ENCODE assay signal across 10 mouse cellular contexts in the genomic region with DNA sequence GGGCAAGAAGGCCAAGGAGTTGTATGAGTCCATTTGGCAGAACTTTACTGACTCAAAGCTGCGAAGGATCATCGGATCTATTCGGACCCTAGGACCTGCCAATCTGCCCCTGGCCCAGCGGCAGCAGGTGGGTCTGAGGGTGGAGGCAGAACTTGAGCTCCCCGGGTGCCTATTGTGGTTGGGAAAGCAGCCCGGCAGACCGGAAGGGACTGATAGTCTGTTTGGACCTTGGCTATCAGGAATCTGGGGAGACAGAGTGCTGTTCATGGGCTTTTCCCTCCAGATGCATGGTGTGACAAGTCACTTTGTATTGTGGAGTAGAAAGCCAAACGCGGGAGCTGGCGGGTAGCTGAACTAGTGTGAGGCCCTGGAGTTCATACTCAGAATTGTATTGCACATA. TPM values are rescaled to one million over a fixed set of nuclear protein-coding genes. Genes with fewer than 3 reads are reported as not detected.
A peak's percentile ranks its signal among the peaks of the same experiment; 100 is the strongest.
DNase-seq lines count a peak whose midpoint lies in the region; ATAC-seq lines count a peak whose summit lies in the region.
"Had no signal": no experiment of that assay in that cellular context is flagged by ENCODE, and none has a peak within 500 bp of the region (broad histone marks: within the 10 kb centered on the region; RNA-seq: fewer than 3 reads in every experiment).

No protein-coding gene starts in this region.

- peaks cover 14% of the 10 kb centered on the region for H3K4me1 ChIP-seq in forebrain, embryonic 13.5 days
- H3K4me1 ChIP-seq in forebrain, embryonic 16.5 days (replicated peaks; ENCODE audit: control insufficient read depth, insufficient read depth, low read length), result peaks cover 12% of the 10 kb centered on the region
- H3K4me1 ChIP-seq in kidney, embryonic 15.5 days, result peaks cover 17% of the 10 kb centered on the region
- peaks cover 19% of the 10 kb centered on the region for H3K4me1 ChIP-seq in hindbrain, embryonic 13.5 days (replicated peaks)
- H3K4me1 ChIP-seq in midbrain, embryonic 15.5 days, result peaks cover 15% of the 10 kb centered on the region

- H3K9ac ChIP-seq in forebrain, embryonic 13.5 days, result no peak overlapping the region
- H3K9ac ChIP-seq in forebrain, embryonic 16.5 days (replicated peaks; ENCODE audit: low read depth, low read length), result no peak overlapping the region
- H3K9ac ChIP-seq in kidney, embryonic 15.5 days, result 0 out of 2 replicates have a peak overlapping the region, but pooled peaks have one; percentile 41
- H3K9ac ChIP-seq in hindbrain, embryonic 13.5 days, result peak overlapping the region; percentile 81
- H3K9ac ChIP-seq in midbrain, embryonic 15.5 days, result no peak overlapping the region

- DNase-seq in kidney, adult 8-10 months, result no peak
- no peak for DNase-seq in cerebellum, postnatal 25 days
- DNase-seq in spleen, postnatal 4 days (ENCODE audit: low spot score in 2 of 2), result no peak

- peaks cover 37% of the 10 kb centered on the region for H3K27me3 ChIP-seq in forebrain, embryonic 13.5 days
- H3K27me3 ChIP-seq in forebrain, embryonic 16.5 days (replicated peaks; ENCODE audit: control insufficient read depth, insufficient read depth, low read length), result peaks cover 13% of the 10 kb centered on the region
- peaks cover 56% of the 10 kb centered on the region for H3K27me3 ChIP-seq in kidney, embryonic 15.5 days
- H3K27me3 ChIP-seq in hindbrain, embryonic 13.5 days, result peaks cover 58% of the 10 kb centered on the region
- peaks cover 12% of the 10 kb centered on the region for H3K27me3 ChIP-seq in midbrain, embryonic 15.5 days (replicated peaks)

- no peak overlapping the region for H3K4me3 ChIP-seq in forebrain, embryonic 13.5 days
- no peak overlapping the region for H3K4me3 ChIP-seq in forebrain, embryonic 16.5 days (replicated peaks; ENCODE audit: low read length)
- peak overlapping the region; percentile 63; the same call in 1 of the 2 replicates for H3K4me3 ChIP-seq in kidney, embryonic 15.5 days (replicated peaks)
- peak overlapping the region; percentile 60; the same call in 1 of the 2 replicates for H3K4me3 ChIP-seq in hindbrain, embryonic 13.5 days
- peak overlapping the region; percentile 66; the same call in 1 of the 2 replicates for H3K4me3 ChIP-seq in midbrain, embryonic 15.5 days

- ATAC-seq in forebrain, embryonic 13.5 days, result no peak
- ATAC-seq in forebrain, embryonic 16.5 days, result no peak
- no peak for ATAC-seq in kidney, embryonic 15.5 days (replicated peaks; ENCODE audit: low FRiP score)
- ATAC-seq in hindbrain, embryonic 13.5 days (ENCODE audit: low FRiP score), result no peak
- no peak for ATAC-seq in midbrain, embryonic 15.5 days (replicated peaks)

- 39% methylated on average over 10 of the region's 10 CpGs for WGBS in forebrain, embryonic 13.5 days
- 47% methylated on average over 10 of the region's 10 CpGs for WGBS in forebrain, embryonic 16.5 days
- 51% methylated on average over 10 of the region's 10 CpGs for WGBS in kidney, embryonic 15.5 days
- 41% methylated on average over 10 of the region's 10 CpGs for WGBS in hindbrain, embryonic 13.5 days
- 51% methylated on average over 10 of the region's 10 CpGs for WGBS in midbrain, embryonic 15.5 days

- no peak overlapping the region for H3K27ac ChIP-seq in forebrain, embryonic 13.5 days
- no peak overlapping the region for H3K27ac ChIP-seq in forebrain, embryonic 16.5 days (ENCODE audit: low read length)
- no peak overlapping the region for H3K27ac ChIP-seq in kidney, embryonic 15.5 days
- H3K27ac ChIP-seq in hindbrain, embryonic 13.5 days, result no peak overlapping the region
- H3K27ac ChIP-seq in midbrain, embryonic 15.5 days, result no peak overlapping the region

- peak overlapping the region; percentile 94 for H3K4me2 ChIP-seq in forebrain, embryonic 13.5 days
- H3K4me2 ChIP-seq in forebrain, embryonic 16.5 days (ENCODE audit: low read length), result no peak overlapping the region; the same call in 1 of the 2 replicates
- peak overlapping the region; percentile 99 for H3K4me2 ChIP-seq in kidney, embryonic 15.5 days
- peak overlapping the region; percentile 95 for H3K4me2 ChIP-seq in hindbrain, embryonic 13.5 days
- peak overlapping the region; percentile 96 for H3K4me2 ChIP-seq in midbrain, embryonic 15.5 days

- H3K9me3 ChIP-seq in forebrain, embryonic 13.5 days (replicated peaks), result no peaks in the 10 kb centered on the region; the same call in 1 of the 2 replicates
- H3K9me3 ChIP-seq in forebrain, embryonic 16.5 days (ENCODE audit: control insufficient read depth, low read length), result no peaks in the 10 kb centered on the region
- no peaks in the 10 kb centered on the region for H3K9me3 ChIP-seq in kidney, embryonic 15.5 days (replicated peaks)
- H3K9me3 ChIP-seq in hindbrain, embryonic 13.5 days, result no peaks in the 10 kb centered on the region
- no peaks in the 10 kb centered on the region for H3K9me3 ChIP-seq in midbrain, embryonic 15.5 days

- no peaks in the 10 kb centered on the region for H3K36me3 ChIP-seq in forebrain, embryonic 13.5 days (ENCODE audit: poor library complexity, severe bottlenecking)
- no peaks in the 10 kb centered on the region for H3K36me3 ChIP-seq in forebrain, embryonic 16.5 days (ENCODE audit: control insufficient read depth, insufficient read depth)
- no peaks in the 10 kb centered on the region for H3K36me3 ChIP-seq in kidney, embryonic 15.5 days
- no peaks in the 10 kb centered on the region for H3K36me3 ChIP-seq in hindbrain, embryonic 13.5 days
- no peaks in the 10 kb centered on the region for H3K36me3 ChIP-seq in midbrain, embryonic 15.5 days (replicated peaks)

RNA-seq across cellular contexts. Expression of a gene that starts 1.2 kb away (rescaled TPM):
- 0.57 and 0.97 TPM in 2 replicates for polyA plus RNA-seq in forebrain, embryonic 13.5 days (2015; fragmentation: Nextera tagmentation; extraction: Ambion mirVana)
- 3.2 and 3.3 TPM in 2 replicates for polyA plus RNA-seq in forebrain, embryonic 16.5 days (2015; fragmentation: Nextera tagmentation; extraction: Ambion mirVana)
- polyA plus RNA-seq in kidney, embryonic 15.5 days (2015; fragmentation: Nextera tagmentation; extraction: Ambion mirVana), result 9.8 and 11.1 TPM in 2 replicates
- polyA plus RNA-seq in hindbrain, embryonic 13.5 days (2015; fragmentation: Nextera tagmentation; extraction: Ambion mirVana), result 2.4 and 2.5 TPM in 2 replicates
- polyA plus RNA-seq in midbrain, embryonic 15.5 days (2015; fragmentation: Nextera tagmentation; extraction: Ambion mirVana), result 6.1 and 6.5 TPM in 2 replicates

RNA-seq across cellular contexts. Expression of a gene that starts 15.8 kb away (rescaled TPM):
- 17.2 and 21.4 TPM in 2 replicates for polyA plus RNA-seq in forebrain, embryonic 13.5 days (2015; fragmentation: Nextera tagmentation; extraction: Ambion mirVana)
- 30.8 and 41.4 TPM in 2 replicates for polyA plus RNA-seq in forebrain, embryonic 16.5 days (2015; fragmentation: Nextera tagmentation; extraction: Ambion mirVana)
- polyA plus RNA-seq in kidney, embryonic 15.5 days (2015; fragmentation: Nextera tagmentation; extraction: Ambion mirVana), result 28.9 and 39.8 TPM in 2 replicates
- 42.6 and 42.7 TPM in 2 replicates for polyA plus RNA-seq in hindbrain, embryonic 13.5 days (2015; fragmentation: Nextera tagmentation; extraction: Ambion mirVana)
- polyA plus RNA-seq in midbrain, embryonic 15.5 days (2015; fragmentation: Nextera tagmentation; extraction: Ambion mirVana), result 70.2 and 70.5 TPM in 2 replicates

RNA-seq across cellular contexts. Expression of a gene that starts 25.5 kb away (rescaled TPM):
- polyA plus RNA-seq in forebrain, embryonic 13.5 days (2015; fragmentation: Nextera tagmentation; extraction: Ambion mirVana), result not detected in 2 replicates
- not detected in 2 replicates for polyA plus RNA-seq in forebrain, embryonic 16.5 days (2015; fragmentation: Nextera tagmentation; extraction: Ambion mirVana)
- not detected in 2 replicates for polyA plus RNA-seq in kidney, embryonic 15.5 days (2015; fragmentation: Nextera tagmentation; extraction: Ambion mirVana)
- polyA plus RNA-seq in hindbrain, embryonic 13.5 days (2015; fragmentation: Nextera tagmentation; extraction: Ambion mirVana), result 0.08 TPM in 1 of 2 replicates, not detected in the other
- polyA plus RNA-seq in midbrain, embryonic 15.5 days (2015; fragmentation: Nextera tagmentation; extraction: Ambion mirVana), result not detected in 2 replicates
- polyA plus RNA-seq: heart, embryonic 14.5 days; thymus, adult 2 months had no signal

RNA-seq across cellular contexts. Expression of a gene that starts 39.0 kb away (rescaled TPM):
- 0.40 and 0.54 TPM in 2 replicates for polyA plus RNA-seq in forebrain, embryonic 13.5 days (2015; fragmentation: Nextera tagmentation; extraction: Ambion mirVana)
- 0.62 and 0.89 TPM in 2 replicates for polyA plus RNA-seq in forebrain, embryonic 16.5 days (2015; fragmentation: Nextera tagmentation; extraction: Ambion mirVana)
- polyA plus RNA-seq in kidney, embryonic 15.5 days (2015; fragmentation: Nextera tagmentation; extraction: Ambion mirVana), result 0.26 and 0.39 TPM in 2 replicates
- 1.7 and 2.3 TPM in 2 replicates for polyA plus RNA-seq in hindbrain, embryonic 13.5 days (2015; fragmentation: Nextera tagmentation; extraction: Ambion mirVana)
- polyA plus RNA-seq in midbrain, embryonic 15.5 days (2015; fragmentation: Nextera tagmentation; extraction: Ambion mirVana), result 1.7 and 2.0 TPM in 2 replicates

Comparison
In these comparisons a context has a peak if more than half of its experiments do, and no peak if none do; other contexts are left out.
1. H3K4me3 ChIP-seq: peak in kidney, embryonic 15.5 days (single experiment), hindbrain, embryonic 13.5 days (single experiment) and midbrain, embryonic 15.5 days (single experiment); none in forebrain, embryonic 13.5 days (single experiment) and forebrain, embryonic 16.5 days (single experiment).
2. H3K9ac ChIP-seq: peak in kidney, embryonic 15.5 days (single experiment) and hindbrain, embryonic 13.5 days (single experiment); none in forebrain, embryonic 13.5 days (single experiment), forebrain, embryonic 16.5 days (single experiment) and midbrain, embryonic 15.5 days (single experiment).